Mouse (Mus musculus) ES-Bruce4 (cell line): ENCODE measurements at regions not wholly inside any gene's neighbourhood (a gene's known extent, or its start where the extent isn't known, plus 50 kb on each side); places are given as distances from the start of the nearest gene placed in this dataset.

ENCODE experiments used
- CTCF ChIP-seq: IDR thresholded peaks from one replicate; pipeline ENCODE4 v1.8.1; 2011; ENCODE audit warnings: low read depth, low read length
- POLR2A ChIP-seq: IDR thresholded peaks from one replicate; pipeline ENCODE4 v1.8.1; 2011; ENCODE audit warnings: low read length; ENCODE audit not compliant: insufficient read depth

DNA sequence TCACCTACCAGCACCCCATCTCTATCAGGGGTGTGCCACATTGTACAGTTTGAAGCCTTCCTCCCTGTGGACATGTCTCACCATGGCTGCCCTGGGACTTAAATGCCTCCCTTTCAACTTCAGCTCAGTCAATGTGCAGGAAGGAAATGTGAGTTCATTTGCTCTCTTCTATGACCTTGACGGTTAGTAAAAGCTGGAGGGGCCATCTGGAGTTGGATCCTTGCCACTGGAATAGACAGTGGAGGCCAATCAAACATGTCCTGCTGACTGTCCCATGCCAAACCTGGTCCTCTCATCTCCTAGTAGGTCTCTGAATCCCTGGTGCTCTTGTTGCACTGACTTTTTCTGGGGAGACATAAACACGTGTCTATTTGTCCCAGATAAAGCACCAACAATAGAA is 220.2 kb downstream of the Abcc12 start:
- TF ChIP-seq POLR2A (no peak), CTCF (no peak)
